Mouse (Mus musculus): ENCODE measurements at regions not wholly inside any gene's neighbourhood (a gene's known extent, or its start where the extent isn't known, plus 50 kb on each side); places are given as distances from the start of the nearest gene placed in this dataset.

- ATAC-seq (ENCODE audit: insufficient read depth, low FRiP score), result no peak; the same call in 1 of the 2 replicates
- WGBS, result 80% methylated on average over 10 of the region's 10 CpGs
- H3K4me2 ChIP-seq (ENCODE audit: low read depth, low read length), result no peak overlapping the region
- H3K9me3 ChIP-seq (replicated peaks; ENCODE audit: control insufficient read depth, low read length), result no peaks in the 10 kb centered on the region
- H3K36me3 ChIP-seq (ENCODE audit: control insufficient read depth, insufficient read depth, low read length), result no peaks in the 10 kb centered on the region
- no peak overlapping the region for H3K27ac ChIP-seq (ENCODE audit: low read length)
- H3K9ac ChIP-seq (ENCODE audit: low read length), result no peak overlapping the region
- H3K27me3 ChIP-seq (ENCODE audit: control insufficient read depth, insufficient read depth, low read length), result no peaks in the 10 kb centered on the region
- peaks cover 12% of the 10 kb centered on the region for H3K4me1 ChIP-seq (ENCODE audit: control insufficient read depth, insufficient read depth, low read length)
- no peak overlapping the region for H3K4me3 ChIP-seq (replicated peaks; ENCODE audit: low read length)
These were observed 95.4 kb upstream of the Slc38a4 start for GRCm38 (mm10) chr15:97150983-97151735.

GRCm38 (mm10) chr15:97141958-97142357 lies 86.2 kb upstream of the Slc38a4 start:
- Histone ChIP-seq H3K36me3 (ENCODE audit: control insufficient read depth, insufficient read depth, low read length) (no peaks in the 10 kb centered on the region), H3K27ac (ENCODE audit: low read length) (no peak overlapping the region), H3K9ac (ENCODE audit: low read length) (no peak overlapping the region), H3K4me1 (ENCODE audit: control insufficient read depth, insufficient read depth, low read length) (no peaks in the 10 kb centered on the region), H3K27me3 (ENCODE audit: control insufficient read depth, insufficient read depth, low read length) (no peaks in the 10 kb centered on the region), H3K9me3 (replicated peaks; ENCODE audit: control insufficient read depth, low read length) (peaks cover 8% of the 10 kb centered on the region; the same call in 1 of the 2 replicates), H3K4me2 (ENCODE audit: low read depth, low read length) (no peak overlapping the region), H3K4me3 (replicated peaks; ENCODE audit: low read length) (no peak overlapping the region)
- no peak for ATAC-seq (ENCODE audit: insufficient read depth, low FRiP score)
- WGBS, result 76% methylated on average over 2 of the region's 2 CpGs

- Histone ChIP-seq H3K4me2 (ENCODE audit: low read depth, low read length) (no peak overlapping the region), H3K4me3 (replicated peaks; ENCODE audit: low read length) (no peak overlapping the region), H3K4me1 (ENCODE audit: control insufficient read depth, insufficient read depth, low read length) (no peaks in the 10 kb centered on the region), H3K9me3 (replicated peaks; ENCODE audit: control insufficient read depth, low read length) (peaks cover 8% of the 10 kb centered on the region; the same call in 1 of the 2 replicates), H3K27me3 (ENCODE audit: control insufficient read depth, insufficient read depth, low read length) (no peaks in the 10 kb centered on the region), H3K9ac (ENCODE audit: low read length) (no peak overlapping the region), H3K27ac (ENCODE audit: low read length) (no peak overlapping the region), H3K36me3 (ENCODE audit: control insufficient read depth, insufficient read depth, low read length) (no peaks in the 10 kb centered on the region)
- 73% methylated on average over 3 of the region's 3 CpGs for WGBS
- ATAC-seq (ENCODE audit: insufficient read depth, low FRiP score), result no peak
These were observed 82.5 kb upstream of the Slc38a4 start for GRCm38 (mm10) chr15:97138265-97138664.

- no peak overlapping the region for H3K9ac ChIP-seq (ENCODE audit: low read length)
- H3K4me2 ChIP-seq (ENCODE audit: low read depth, low read length), result no peak overlapping the region
- H3K27ac ChIP-seq (ENCODE audit: low read length), result no peak overlapping the region
- H3K27me3 ChIP-seq (ENCODE audit: control insufficient read depth, insufficient read depth, low read length), result no peaks in the 10 kb centered on the region
- WGBS, result 6% methylated on average over 11 of the region's 11 CpGs
- no peaks in the 10 kb centered on the region for H3K4me1 ChIP-seq (ENCODE audit: control insufficient read depth, insufficient read depth, low read length)
- H3K4me3 ChIP-seq (replicated peaks; ENCODE audit: low read length), result no peak overlapping the region
- H3K36me3 ChIP-seq (ENCODE audit: control insufficient read depth, insufficient read depth, low read length), result no peaks in the 10 kb centered on the region
- peaks cover 8% of the 10 kb centered on the region; the same call in 1 of the 2 replicates for H3K9me3 ChIP-seq (replicated peaks; ENCODE audit: control insufficient read depth, low read length)
- no peak for ATAC-seq (ENCODE audit: insufficient read depth, low FRiP score)
These were observed 79.5 kb upstream of the Slc38a4 start for GRCm38 (mm10) chr15:97135291-97135690.

- ATAC-seq (ENCODE audit: insufficient read depth, low FRiP score), result no peak
- no peaks in the 10 kb centered on the region for H3K27me3 ChIP-seq (ENCODE audit: control insufficient read depth, insufficient read depth, low read length)
- H3K36me3 ChIP-seq (ENCODE audit: control insufficient read depth, insufficient read depth, low read length), result no peaks in the 10 kb centered on the region
- no peak overlapping the region for H3K4me3 ChIP-seq (replicated peaks; ENCODE audit: low read length)
- H3K9me3 ChIP-seq (replicated peaks; ENCODE audit: control insufficient read depth, low read length), result no peaks in the 10 kb centered on the region
- no peak overlapping the region for H3K9ac ChIP-seq (ENCODE audit: low read length)
- 90% methylated on average over 8 of the region's 8 CpGs for WGBS
- H3K4me2 ChIP-seq (ENCODE audit: low read depth, low read length), result no peak overlapping the region
- no peaks in the 10 kb centered on the region for H3K4me1 ChIP-seq (ENCODE audit: control insufficient read depth, insufficient read depth, low read length)
- H3K27ac ChIP-seq (ENCODE audit: low read length), result no peak overlapping the region
These were observed 72.0 kb upstream of the Slc38a4 start for GRCm38 (mm10) chr15:97127771-97128170.

GRCm38 (mm10) chr15:97125836-97126822 lies 70.4 kb upstream of the Slc38a4 start:
- ATAC-seq (ENCODE audit: insufficient read depth, low FRiP score), result no peak
- Histone ChIP-seq H3K36me3 (ENCODE audit: control insufficient read depth, insufficient read depth, low read length) (no peaks in the 10 kb centered on the region), H3K9ac (ENCODE audit: low read length) (no peak overlapping the region), H3K9me3 (replicated peaks; ENCODE audit: control insufficient read depth, low read length) (no peaks in the 10 kb centered on the region), H3K27me3 (ENCODE audit: control insufficient read depth, insufficient read depth, low read length) (no peaks in the 10 kb centered on the region), H3K4me2 (ENCODE audit: low read depth, low read length) (no peak overlapping the region), H3K4me3 (replicated peaks; ENCODE audit: low read length) (no peak overlapping the region), H3K27ac (ENCODE audit: low read length) (no peak overlapping the region), H3K4me1 (ENCODE audit: control insufficient read depth, insufficient read depth, low read length) (no peaks in the 10 kb centered on the region)
- 84% methylated on average over 15 of the region's 15 CpGs for WGBS

- H3K4me1 ChIP-seq (ENCODE audit: control insufficient read depth, insufficient read depth, low read length), result no peaks in the 10 kb centered on the region
- WGBS, result 84% methylated on average over 6 of the region's 6 CpGs
- no peak overlapping the region for H3K4me2 ChIP-seq (ENCODE audit: low read depth, low read length)
- H3K9ac ChIP-seq (ENCODE audit: low read length), result no peak overlapping the region
- H3K27ac ChIP-seq (ENCODE audit: low read length), result no peak overlapping the region
- H3K36me3 ChIP-seq (ENCODE audit: control insufficient read depth, insufficient read depth, low read length), result no peaks in the 10 kb centered on the region
- H3K9me3 ChIP-seq (replicated peaks; ENCODE audit: control insufficient read depth, low read length), result no peaks in the 10 kb centered on the region
- no peak for ATAC-seq (ENCODE audit: insufficient read depth, low FRiP score)
- H3K4me3 ChIP-seq (replicated peaks; ENCODE audit: low read length), result no peak overlapping the region
- H3K27me3 ChIP-seq (ENCODE audit: control insufficient read depth, insufficient read depth, low read length), result no peaks in the 10 kb centered on the region
These were observed 66.5 kb upstream of the Slc38a4 start for GRCm38 (mm10) chr15:97122263-97122662.

- no peak overlapping the region for H3K4me3 ChIP-seq (replicated peaks; ENCODE audit: low read length)
- no peaks in the 10 kb centered on the region for H3K27me3 ChIP-seq (ENCODE audit: control insufficient read depth, insufficient read depth, low read length)
- no peak overlapping the region for H3K27ac ChIP-seq (ENCODE audit: low read length)
- 0 out of 2 replicates have a peak, but pooled peaks cover 3% of the 10 kb centered on the region for H3K9me3 ChIP-seq (replicated peaks; ENCODE audit: control insufficient read depth, low read length)
- H3K9ac ChIP-seq (ENCODE audit: low read length), result no peak overlapping the region
- no peak for ATAC-seq (ENCODE audit: insufficient read depth, low FRiP score)
- 80% methylated on average over 19 of the region's 19 CpGs for WGBS
- H3K36me3 ChIP-seq (ENCODE audit: control insufficient read depth, insufficient read depth, low read length), result no peaks in the 10 kb centered on the region
- peaks cover 5% of the 10 kb centered on the region; the same call in 1 of the 2 replicates for H3K4me1 ChIP-seq (ENCODE audit: control insufficient read depth, insufficient read depth, low read length)
- H3K4me2 ChIP-seq (ENCODE audit: low read depth, low read length), result no peak overlapping the region
These were observed 56.9 kb upstream of the Slc38a4 start for GRCm38 (mm10) chr15:97112452-97113200.
